Mouse (Mus musculus): ENCODE data around the gene Arnt2. TPM values are rescaled to one million over a fixed set of nuclear protein-coding genes. Genes with fewer than 3 reads are reported as not detected.

Arnt2 gene
- polyA plus RNA-seq, 1 experiment from 2014 or later, result 40.9 TPM

- no peaks in the 10 kb centered on the region for H3K36me3 ChIP-seq (ENCODE audit: control insufficient read depth, insufficient read depth, low read length)
- ATAC-seq (replicated peaks; ENCODE audit: low FRiP score), result no peak
- H3K9me3 ChIP-seq (ENCODE audit: control insufficient read depth, low read length), result no peaks in the 10 kb centered on the region
- DNase-seq (ENCODE audit: low spot score), result no peak
- H3K27me3 ChIP-seq (ENCODE audit: control insufficient read depth, insufficient read depth, low read length), result no peaks in the 10 kb centered on the region
- WGBS, result 79% methylated on average over 1 of the region's 1 CpGs
- H3K27ac ChIP-seq (ENCODE audit: low read depth, low read length), result no peak overlapping the region
- no peak overlapping the region for H3K9ac ChIP-seq (ENCODE audit: low read length)
- H3K4me3 ChIP-seq (ENCODE audit: low read depth, low read length), result no peak overlapping the region
- no peaks in the 10 kb centered on the region for H3K4me1 ChIP-seq (replicated peaks; ENCODE audit: control insufficient read depth, insufficient read depth, low read length)
- no peak overlapping the region for H3K4me2 ChIP-seq (ENCODE audit: low read depth, low read length, severe bottlenecking)
These were observed 197.9 kb downstream of the Arnt2 start for GRCm38 (mm10) chr7:84212112-84212511.

GRCm38 (mm10) chr7:84210585-84211291 is 199.2 kb downstream of the Arnt2 start:
- DNase-seq (ENCODE audit: low spot score), result no peak
- 73% methylated on average over 10 of the region's 10 CpGs for WGBS

GRCm38 (mm10) chr7:84203981-84204380 is 206.0 kb downstream of the Arnt2 start:
- no peaks in the 10 kb centered on the region for H3K36me3 ChIP-seq (ENCODE audit: control insufficient read depth, insufficient read depth, low read length)
- H3K27me3 ChIP-seq (ENCODE audit: control insufficient read depth, insufficient read depth, low read length), result no peaks in the 10 kb centered on the region
- no peaks in the 10 kb centered on the region for H3K9me3 ChIP-seq (ENCODE audit: control insufficient read depth, low read length)
- no peaks in the 10 kb centered on the region for H3K4me1 ChIP-seq (replicated peaks; ENCODE audit: control insufficient read depth, insufficient read depth, low read length)
- H3K27ac ChIP-seq (ENCODE audit: low read depth, low read length), result no peak overlapping the region
- no peak for ATAC-seq (replicated peaks; ENCODE audit: low FRiP score)
- no peak overlapping the region for H3K4me2 ChIP-seq (ENCODE audit: low read depth, low read length, severe bottlenecking)
- no peak overlapping the region for H3K4me3 ChIP-seq (ENCODE audit: low read depth, low read length)
- no peak for DNase-seq (ENCODE audit: low spot score)
- no peak overlapping the region for H3K9ac ChIP-seq (ENCODE audit: low read length)
- 84% methylated on average over 3 of the region's 3 CpGs for WGBS

More at GRCm38 (mm10) chr7:84210585-84211291, 199.2 kb downstream of the Arnt2 start:
- no peaks in the 10 kb centered on the region for H3K9me3 ChIP-seq (ENCODE audit: control insufficient read depth, low read length)
- H3K4me2 ChIP-seq (ENCODE audit: low read depth, low read length, severe bottlenecking), result no peak overlapping the region
- H3K4me3 ChIP-seq (ENCODE audit: low read depth, low read length), result no peak overlapping the region
- no peaks in the 10 kb centered on the region for H3K4me1 ChIP-seq (replicated peaks; ENCODE audit: control insufficient read depth, insufficient read depth, low read length)
- H3K27ac ChIP-seq (ENCODE audit: low read depth, low read length), result no peak overlapping the region
- no peaks in the 10 kb centered on the region for H3K36me3 ChIP-seq (ENCODE audit: control insufficient read depth, insufficient read depth, low read length)
- no peak for ATAC-seq (replicated peaks; ENCODE audit: low FRiP score)
- H3K27me3 ChIP-seq (ENCODE audit: control insufficient read depth, insufficient read depth, low read length), result no peaks in the 10 kb centered on the region
- H3K9ac ChIP-seq (ENCODE audit: low read length), result no peak overlapping the region

- H3K9me3 ChIP-seq (ENCODE audit: control insufficient read depth, low read length), result no peaks in the 10 kb centered on the region
- no peak overlapping the region for H3K4me3 ChIP-seq (ENCODE audit: low read depth, low read length)
- no peaks in the 10 kb centered on the region for H3K4me1 ChIP-seq (replicated peaks; ENCODE audit: control insufficient read depth, insufficient read depth, low read length)
- no peaks in the 10 kb centered on the region for H3K36me3 ChIP-seq (ENCODE audit: control insufficient read depth, insufficient read depth, low read length)
- H3K4me2 ChIP-seq (ENCODE audit: low read depth, low read length, severe bottlenecking), result no peak overlapping the region
- no peaks in the 10 kb centered on the region for H3K27me3 ChIP-seq (ENCODE audit: control insufficient read depth, insufficient read depth, low read length)
- DNase-seq (ENCODE audit: low spot score), result no peak
- 89% methylated on average over 13 of the region's 13 CpGs for WGBS
- H3K27ac ChIP-seq (ENCODE audit: low read depth, low read length), result no peak overlapping the region
- no peak for ATAC-seq (replicated peaks; ENCODE audit: low FRiP score)
- no peak overlapping the region for H3K9ac ChIP-seq (ENCODE audit: low read length)
These were observed 208.6 kb downstream of the Arnt2 start for GRCm38 (mm10) chr7:84201151-84202068.

- no peak for DNase-seq (ENCODE audit: low spot score)
- no peak overlapping the region for H3K4me3 ChIP-seq (ENCODE audit: low read depth, low read length)
- 85% methylated on average over 6 of the region's 6 CpGs for WGBS
- no peak overlapping the region for H3K4me2 ChIP-seq (ENCODE audit: low read depth, low read length, severe bottlenecking)
- no peaks in the 10 kb centered on the region for H3K9me3 ChIP-seq (ENCODE audit: control insufficient read depth, low read length)
- no peak overlapping the region for H3K9ac ChIP-seq (ENCODE audit: low read length)
- no peak overlapping the region for H3K27ac ChIP-seq (ENCODE audit: low read depth, low read length)
- H3K4me1 ChIP-seq (replicated peaks; ENCODE audit: control insufficient read depth, insufficient read depth, low read length), result no peaks in the 10 kb centered on the region
- ATAC-seq (replicated peaks; ENCODE audit: low FRiP score), result no peak
- H3K36me3 ChIP-seq (ENCODE audit: control insufficient read depth, insufficient read depth, low read length), result no peaks in the 10 kb centered on the region
- H3K27me3 ChIP-seq (ENCODE audit: control insufficient read depth, insufficient read depth, low read length), result no peaks in the 10 kb centered on the region
These were observed 212.6 kb downstream of the Arnt2 start for GRCm38 (mm10) chr7:84197208-84197860.

Other genes with a start within 250 kb of the Arnt2 start
- 0.20 and 0.33 TPM in 2 replicates for gene Gm2115, start 118.8 kb upstream of the Arnt2 start, polyA plus RNA-seq (2014; fragmentation: Nextera tagmentation; extraction: Ambion mirVana)
- gene Fah, start 196.5 kb upstream of the Arnt2 start, polyA plus RNA-seq (2014; fragmentation: Nextera tagmentation; extraction: Ambion mirVana), result 2.6 TPM in 2 replicates